Mouse (Mus musculus) c-Kit-negative CD71-positive TER-119-positive erythroid progenitor cells, embryonic 14.5 days (primary cell): ENCODE measurements around the gene Gm12216.

Source experiments
- DNase-seq: peaks from one replicate; pipeline ENCODE4 v3.0.0-alpha.2; 2013; ENCODE audit warnings: low read depth, low spot score

The Gm12216 gene

DNA sequence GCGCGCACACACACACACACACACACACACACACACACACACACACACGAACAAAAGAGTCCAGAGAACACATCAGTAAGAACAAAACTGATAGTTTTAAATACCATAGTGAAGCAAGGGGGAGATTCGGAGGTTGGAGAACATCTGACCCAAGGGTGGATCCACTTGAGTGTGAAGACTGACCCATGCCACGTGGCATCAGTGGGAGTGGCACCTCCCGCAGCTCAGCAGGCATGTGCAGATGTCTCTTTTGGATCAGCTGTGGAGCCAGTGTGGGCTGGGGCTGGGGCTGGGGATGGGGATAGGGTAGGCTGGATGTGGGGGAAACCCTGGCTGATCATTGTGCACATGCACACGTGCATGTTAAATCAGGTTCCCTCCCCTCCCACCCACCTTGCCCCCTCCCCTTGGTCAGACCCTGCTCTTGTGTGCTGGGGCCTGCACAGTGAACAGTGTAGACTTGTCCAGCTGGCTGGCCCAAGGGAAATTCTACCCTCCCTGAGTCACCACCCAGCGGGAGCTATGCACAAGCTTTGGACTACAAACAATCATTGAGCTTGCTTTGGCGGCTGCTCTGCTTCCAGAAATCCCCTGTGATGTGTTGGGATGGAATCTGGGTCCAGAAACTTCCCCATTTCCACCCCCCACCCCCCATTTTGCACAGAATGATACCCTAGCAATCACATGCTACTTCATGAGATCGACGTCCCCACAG, 37.7 kb downstream of the Gm12216 start:
- no peak for DNase-seq

DNA sequence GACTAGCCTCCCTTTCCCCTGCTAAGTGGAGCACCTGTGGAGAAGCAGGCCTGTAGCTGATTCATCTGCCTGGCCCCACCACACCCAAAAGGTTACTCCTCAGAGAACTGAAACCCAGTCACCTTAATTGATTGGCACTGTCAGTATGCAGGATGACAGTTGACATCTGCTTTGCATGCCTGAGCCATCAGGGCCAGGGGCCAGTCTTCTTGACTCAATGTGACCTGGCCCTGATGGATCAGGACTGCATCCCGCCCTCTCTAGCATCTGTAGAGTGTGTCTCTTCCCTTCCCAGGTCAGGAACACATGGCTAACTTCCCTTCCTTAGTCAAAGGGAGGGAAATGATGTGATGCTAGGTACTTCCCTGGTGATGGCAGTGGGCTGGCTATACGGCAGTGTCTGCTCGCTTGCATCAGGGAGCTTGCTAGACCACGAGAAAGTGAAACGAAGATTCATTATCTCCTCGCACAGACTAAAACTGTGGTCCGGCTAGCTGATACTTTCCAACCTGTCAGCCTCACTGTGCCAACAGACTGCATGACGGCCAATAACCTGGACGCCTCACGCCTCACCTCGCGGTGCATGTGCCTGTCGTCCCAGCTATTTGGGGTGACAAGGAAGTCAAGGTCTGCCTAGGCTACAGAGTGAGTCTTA, 38.4 kb downstream of the Gm12216 start:
- DNase-seq, result no peak

DNA sequence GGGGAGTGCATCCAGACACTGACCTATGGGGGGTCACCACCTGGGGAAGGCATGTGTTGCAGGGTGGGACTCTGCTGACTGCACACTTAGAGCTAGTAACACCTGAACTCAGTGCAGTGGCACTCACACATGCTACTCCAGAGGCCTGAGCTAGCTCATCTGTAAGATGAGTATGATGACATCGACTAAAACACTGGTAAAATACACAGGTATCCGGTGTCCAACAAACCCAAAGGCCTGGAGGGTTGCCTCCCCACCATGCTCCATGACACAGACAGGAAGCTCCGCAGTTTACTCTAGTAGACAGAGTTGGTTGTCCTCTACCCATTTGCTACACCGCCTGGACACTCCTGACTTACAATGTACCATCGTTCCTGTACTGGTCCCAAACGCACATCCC, 39.5 kb downstream of the Gm12216 start:
- DNase-seq, result no peak

DNA sequence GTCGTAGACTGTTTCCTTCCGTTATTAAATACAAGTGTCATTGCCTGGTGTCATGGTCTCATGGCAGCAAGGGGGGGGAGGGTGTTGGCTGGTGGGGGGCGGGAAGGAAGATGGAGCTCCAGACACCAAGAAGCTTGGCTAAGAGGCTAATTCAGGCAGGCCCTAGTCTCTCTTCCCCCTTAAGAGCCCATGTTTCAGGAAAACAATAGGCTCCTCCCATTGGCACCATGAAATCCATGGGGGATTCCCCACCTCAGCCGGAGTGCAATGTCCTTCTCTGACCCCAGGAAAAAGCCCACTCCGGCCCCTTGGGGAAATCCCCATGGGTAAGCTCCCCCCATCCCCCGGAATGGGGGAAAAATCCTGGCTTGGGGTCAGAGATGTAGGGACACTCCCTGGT, 40.3 kb downstream of the Gm12216 start:
- no peak for DNase-seq

DNA sequence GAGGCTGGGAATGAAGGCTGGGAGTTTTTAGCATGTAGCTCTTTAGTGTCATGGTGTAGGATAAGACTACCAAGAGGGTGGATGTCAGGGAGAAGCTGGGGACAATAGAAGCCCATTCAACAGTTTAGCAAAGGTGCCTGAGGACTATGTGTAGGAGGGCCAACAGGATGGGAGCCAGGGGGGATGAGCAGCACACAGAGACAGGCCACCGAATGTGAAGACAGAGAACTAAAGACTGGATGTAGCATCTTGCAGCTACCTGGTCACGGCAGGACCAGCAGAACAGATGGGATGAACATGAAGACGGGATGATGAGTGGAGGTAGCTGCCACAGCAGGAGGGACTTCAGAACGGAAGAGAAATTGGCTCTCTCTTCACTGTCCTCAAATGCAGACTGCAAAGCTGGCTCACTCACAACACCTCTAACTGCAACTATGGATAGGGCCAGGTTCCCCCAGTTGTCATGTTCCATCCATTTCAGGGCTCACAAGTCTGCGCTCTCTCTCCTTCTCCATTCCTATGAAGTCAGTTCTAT, 42.1 kb downstream of the Gm12216 start:
- no peak for DNase-seq

DNA sequence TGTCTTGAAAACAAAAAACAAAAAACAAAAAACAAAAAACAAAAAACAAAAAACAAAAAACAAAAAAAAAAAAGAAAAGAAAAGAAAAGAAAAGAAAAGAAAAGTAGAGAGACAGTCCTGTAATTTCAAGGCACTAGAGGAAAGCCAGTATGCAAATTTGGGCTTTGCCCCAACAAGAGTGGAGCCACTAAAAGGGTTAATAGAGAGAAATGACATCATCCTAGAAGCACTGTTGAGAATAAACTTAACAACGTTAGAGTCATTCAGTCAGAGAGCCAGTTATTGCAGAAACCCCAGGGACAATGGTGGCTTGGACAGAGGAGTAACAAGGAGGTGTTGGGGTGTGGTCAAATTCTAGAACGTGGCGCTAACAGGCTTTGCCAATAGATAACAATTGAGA, 44.2 kb downstream of the Gm12216 start:
- DNase-seq, result no peak

DNA sequence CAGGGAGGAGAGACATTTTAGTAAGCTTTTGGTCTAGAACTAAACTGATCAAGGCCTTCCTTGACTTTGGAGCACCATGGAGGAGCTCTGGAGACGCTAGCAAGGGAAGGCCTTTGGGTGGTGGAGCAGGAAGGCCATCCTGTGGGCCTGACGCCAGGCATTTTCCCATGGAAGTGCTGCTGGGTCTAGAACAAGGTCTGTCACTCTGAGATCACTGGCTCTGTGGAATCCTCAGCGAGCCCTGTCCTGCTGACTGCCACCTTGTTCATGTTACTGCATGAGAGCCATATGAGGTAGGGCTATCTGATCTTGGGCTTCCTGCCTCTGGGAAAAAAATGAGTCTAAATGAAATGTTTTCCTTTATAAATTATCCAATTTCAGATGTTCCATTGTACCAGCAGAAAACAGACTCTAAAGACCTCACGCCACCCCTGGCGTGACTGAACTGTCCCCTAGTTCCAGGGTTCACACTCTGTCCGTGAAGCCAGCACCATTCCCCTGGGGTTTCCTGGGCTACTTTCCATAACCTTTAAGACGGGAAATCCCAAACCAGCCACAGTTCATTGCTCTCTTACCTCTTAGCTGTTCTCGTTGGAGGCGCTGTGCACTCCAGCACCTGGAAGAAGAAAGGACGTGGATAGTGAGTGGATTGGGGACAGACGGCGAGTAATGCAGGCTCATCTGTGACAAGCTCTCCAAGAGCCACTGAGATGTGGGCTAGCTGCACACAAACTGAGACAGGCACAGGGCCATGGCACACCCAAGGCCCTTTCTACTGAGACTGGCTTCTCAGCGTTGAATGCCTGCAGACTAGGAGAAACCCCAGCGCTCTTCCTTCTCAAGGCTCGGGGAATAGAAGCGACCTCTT, 45.8 kb downstream of the Gm12216 start:
- DNase-seq, result no peak

DNA sequence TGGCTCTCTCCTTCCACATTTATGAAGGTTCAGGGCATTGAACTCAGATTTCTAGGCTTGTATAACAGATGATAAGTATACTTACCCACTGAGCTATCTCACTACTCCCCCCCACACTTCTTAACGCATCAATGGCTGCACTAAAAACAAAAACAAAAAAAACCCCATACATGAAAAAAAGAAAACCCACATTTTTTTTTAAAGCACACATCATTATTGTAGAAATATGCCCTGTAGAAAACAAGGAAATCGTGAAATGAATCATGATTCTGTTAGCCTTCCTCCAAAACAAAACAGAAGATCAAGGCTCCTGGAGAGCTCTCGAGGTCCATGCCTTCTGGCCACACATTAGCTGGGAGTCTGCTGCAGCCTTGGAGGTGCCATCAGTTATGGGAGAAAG, 47.7 kb downstream of the Gm12216 start:
- no peak for DNase-seq

DNA sequence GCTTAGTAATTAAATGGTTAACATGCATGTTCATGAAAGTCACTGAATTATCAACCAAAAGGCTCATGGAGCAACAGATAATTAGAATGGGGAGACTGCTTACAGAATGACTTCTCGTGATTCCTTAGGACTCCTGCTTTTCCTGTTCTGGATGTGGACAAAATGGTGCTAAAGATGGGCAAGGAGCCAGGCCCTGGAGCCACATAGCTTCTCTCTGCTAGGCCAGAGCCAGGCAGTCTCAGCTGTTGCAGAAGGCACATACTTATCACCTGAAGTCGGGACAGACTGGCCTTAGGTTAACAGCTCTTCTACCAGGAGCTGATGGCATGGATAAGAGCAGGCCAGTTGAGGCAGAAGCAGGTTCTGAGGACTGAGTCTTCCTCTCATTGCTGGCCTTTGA, 48.3 kb downstream of the Gm12216 start:
- no peak for DNase-seq

DNA sequence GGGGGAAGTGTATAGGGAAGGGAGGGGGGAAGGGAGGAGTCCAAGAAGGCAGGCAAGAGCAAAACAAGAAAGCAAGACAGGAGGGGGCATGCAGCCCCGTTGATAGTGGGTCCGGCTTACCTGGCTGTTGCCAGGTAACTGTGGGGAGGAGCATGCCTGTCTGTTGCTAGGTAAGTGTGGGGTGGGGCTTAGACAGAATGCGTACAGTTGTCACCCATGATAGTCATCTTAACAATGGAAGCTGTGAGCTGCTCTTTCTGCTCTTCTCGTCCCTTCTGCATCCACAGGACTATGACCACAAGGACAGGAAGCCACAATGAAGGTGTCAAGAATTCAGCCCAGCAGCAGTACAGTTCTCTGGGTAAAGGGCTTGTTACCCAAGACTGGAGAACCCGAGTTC, 48.9 kb downstream of the Gm12216 start:
- DNase-seq, result no peak

DNA sequence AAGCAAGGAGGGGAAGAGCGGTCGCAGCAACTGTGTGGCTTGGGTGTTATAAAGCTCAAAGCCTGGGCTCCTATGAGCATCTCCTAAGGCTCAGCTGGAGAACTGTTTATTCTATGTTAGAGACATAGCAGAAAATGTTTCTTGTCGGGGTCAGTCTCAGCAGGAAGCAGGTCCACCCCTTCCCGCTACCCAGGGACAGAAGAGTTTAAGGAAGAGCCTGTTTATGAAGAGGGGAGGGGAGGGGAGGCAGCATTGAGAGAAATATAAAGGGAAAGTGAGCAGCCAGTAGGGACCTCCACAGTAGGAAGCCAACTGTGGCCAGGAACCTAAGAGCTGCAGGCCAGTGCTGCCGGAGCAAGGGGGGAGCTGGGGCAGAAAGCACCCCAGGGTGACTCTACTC, 49.7 kb downstream of the Gm12216 start:
- no peak for DNase-seq

DNA sequence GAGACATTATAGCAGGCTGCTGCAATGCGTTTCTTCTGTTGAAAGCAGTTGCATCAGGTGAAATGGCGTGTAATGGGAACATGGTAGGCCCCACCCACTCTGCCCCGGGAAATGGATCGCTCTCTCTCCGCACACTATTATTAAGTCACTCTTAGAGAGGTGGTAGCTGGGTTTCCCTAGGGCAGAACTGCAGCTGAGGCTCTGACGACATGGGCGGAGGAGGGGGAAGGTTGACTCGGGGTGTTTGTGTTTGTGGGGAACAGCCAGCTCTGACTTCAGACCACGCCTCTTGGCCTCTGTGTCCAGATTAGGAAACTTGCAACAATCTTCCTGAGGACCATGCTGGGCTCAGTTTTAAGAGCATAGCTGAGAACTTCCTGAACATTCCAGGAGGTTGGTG, 53.3 kb downstream of the Gm12216 start:
- DNase-seq, result no peak

DNA sequence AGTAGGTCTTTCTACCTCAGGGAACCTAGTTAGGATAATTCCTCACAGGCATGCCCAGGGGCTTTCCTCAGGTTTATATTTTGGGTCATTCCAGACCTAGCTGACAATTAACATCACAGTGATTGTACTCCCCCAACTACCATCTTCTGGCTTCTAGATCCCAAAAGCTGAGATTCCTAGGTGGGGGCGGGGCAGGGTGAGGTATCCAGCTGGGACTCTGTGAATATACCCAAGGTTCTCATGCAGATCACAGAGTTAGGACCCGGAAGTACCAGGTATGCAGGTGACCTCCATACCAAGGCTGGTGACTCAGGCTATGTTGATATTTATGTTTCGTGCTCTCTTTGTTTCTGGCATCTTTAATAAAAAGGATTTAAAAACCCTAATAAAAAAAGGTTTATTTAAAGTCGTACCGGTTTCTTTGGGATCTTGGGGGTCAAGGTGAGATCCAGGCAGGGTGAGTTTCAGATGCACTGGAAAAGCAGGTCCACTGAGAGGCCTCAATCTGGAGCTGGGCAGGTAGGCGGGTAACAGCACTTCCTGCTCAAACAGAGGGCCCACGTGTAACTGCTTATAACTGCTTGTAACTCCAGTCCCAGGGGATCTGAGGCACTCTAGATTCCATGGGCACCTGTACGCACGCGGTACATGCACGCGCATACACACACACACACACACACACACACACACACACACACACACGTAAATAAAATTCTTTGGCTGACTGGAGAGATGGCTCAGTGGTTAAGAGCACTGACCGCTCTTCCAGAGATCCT, 54.3 kb downstream of the Gm12216 start:
- no peak for DNase-seq

DNA sequence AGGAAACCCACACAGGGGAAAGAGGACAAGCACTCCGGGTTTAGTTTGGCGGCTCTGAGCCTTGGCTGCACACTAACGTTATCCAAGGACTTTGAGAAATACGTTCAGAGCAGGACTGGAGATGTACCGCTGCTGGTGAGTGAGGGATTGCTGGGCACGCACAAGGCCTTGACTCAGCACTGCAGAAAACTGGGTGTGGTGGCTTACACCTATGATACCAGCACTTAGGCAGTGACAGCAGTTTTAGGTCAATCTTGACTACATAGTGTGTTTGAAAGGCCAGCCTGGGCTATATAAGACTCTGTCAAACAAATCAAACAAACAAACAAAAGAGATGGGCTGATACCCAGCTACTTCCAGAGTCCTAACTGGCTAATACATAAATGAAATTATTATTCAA, 55.6 kb downstream of the Gm12216 start:
- DNase-seq, result no peak

DNA sequence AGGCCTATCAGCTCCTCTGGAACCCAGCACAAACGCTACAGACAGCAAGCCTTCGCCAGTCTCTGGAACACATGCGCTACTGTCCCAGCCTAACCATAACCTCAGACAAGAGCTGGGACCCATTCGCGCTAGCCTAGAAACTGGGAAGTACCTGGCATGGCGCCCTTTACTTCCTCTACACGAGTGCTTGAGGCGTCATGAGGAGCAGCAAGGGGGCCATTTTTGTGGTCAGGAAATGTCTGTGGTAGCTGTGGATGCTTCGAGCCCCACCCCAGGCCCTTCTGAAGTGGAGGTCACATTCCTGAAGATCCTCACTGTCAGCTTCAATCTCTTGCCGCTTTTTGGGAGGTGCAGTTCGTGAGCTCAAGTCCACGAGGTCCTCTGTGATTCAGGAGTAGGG, 56.0 kb downstream of the Gm12216 start:
- no peak for DNase-seq

DNA sequence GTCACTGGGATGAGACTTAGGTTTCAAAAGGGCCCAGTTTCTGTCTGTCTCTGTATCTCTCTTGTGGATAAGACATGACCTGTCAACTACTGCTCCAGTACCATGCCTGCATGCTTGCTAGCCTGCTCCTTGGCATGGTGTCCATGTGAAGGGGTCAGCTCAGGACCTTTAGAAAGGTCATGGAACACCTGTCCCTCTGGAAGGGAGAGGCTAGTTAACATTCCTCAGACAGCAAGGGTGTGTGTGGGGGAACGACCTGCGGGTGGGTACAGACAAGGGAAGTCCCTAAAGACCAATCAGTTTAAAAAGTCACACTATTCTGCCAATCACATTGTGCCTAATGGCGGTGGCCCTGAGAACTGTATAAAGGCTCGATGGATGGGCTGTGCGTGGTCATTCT, 58.1 kb downstream of the Gm12216 start:
- no peak for DNase-seq

DNA sequence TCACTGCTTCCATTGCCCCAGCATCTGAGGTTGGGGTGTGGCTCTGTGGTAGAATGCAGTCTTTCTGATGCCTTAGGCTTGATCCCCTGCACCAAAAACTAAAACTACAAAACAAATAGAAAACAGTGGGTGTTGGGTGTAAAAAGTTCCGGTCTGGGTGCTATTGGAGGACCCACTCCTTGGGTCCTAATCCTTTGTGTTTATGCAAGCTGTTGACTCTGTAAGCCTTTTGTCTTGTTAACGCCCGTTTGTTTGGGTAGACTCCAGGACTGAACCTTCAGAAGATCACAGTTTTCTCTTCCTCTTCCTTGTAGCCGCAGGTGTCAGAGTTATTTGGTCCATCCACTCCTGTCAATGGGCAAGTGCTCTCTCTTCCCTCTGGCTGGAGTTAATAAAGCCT, 59.0 kb downstream of the Gm12216 start:
- DNase-seq, result no peak

DNA sequence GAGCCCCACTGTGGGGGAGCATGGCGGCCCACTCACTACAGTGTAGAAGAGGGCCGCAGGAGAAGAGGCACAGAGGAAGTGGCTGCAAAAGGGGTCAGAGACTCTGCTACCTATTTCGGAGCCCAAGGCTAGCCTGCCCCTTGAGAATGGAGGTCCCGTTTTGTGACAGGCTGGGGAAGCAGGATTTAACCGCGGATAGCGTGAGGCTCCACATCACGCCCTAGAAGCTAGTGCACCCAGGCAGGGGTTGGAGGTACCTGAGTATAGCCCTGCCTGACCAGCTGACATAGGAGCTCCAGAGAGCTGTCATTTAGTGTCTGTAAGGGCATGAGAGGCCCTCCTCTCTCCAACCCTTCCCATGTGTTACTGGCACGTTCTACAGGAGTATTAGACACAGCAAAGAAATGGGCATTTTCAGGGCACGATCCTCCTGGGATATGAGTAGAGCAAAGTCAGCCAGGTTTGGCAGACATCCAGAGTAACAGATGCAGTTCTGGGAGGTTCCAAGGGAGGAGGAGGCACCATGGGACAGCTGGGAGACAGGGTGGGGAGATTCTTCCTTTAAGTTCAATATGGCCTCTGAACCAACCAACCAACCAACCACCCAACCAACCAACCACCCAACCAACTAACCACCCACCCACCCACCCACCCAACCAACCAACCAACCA, 60.9 kb downstream of the Gm12216 start:
- DNase-seq, result no peak

DNA sequence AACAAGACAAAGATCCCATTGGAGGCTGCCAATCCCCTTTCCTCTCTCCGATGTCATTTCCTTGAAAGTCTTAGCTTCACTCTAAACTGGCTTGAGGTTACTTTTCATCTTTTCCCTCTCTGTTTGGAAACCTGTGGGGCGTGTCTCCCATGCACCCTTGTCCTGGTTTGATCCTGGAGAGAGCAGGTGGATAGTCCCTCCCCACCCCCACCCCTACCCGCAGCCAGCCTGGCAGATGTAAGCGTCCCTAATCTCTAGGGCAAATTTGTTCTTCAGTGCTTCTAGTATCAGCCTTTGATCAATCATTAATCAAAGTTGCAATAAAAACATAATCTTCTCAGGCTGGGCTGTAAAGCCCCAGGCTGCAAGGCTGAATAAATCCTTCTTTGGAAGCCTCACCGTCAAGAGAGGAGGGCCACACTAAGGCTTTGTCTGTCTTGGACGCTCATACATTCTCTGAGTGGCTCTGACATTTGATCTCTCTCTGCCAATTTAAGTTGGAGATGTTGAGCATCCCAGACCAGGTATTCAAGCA, 61.6 kb downstream of the Gm12216 start:
- DNase-seq, result no peak

DNA sequence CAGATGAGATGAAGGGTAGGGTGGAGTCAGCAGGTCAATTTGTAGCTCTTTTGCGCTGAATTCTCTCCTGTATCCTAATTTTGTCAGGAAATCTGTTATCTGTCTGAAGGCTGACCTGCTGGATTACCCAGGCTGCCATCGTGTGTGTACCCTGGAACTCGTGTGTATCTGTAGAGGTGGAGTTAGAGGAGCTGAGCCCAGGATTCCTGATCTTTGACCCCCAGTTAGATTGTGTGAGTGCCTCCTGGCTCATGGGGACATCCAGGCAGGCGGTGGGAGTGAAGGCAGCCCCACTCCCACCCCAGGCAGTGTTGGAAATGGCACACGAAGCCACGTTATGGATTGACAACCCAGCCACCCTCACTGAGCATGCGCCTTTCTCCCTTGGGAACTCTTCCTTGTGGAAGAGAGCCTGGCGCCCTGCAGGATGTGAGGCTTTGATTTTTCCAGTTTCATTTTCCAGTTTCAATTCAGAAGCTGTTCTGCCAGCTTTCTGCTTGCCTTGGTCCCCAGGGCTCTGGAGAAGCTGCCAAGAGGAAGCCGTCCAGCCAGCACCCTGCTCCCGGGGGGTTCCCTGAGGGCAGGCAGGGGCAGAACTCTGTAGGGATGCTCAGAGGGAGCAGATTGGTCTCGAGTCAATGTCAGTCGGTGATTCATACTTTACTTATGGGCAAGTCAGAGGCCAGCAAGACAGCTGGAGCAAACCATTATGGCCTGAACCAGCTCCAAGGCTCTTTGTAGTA, 62.5 kb downstream of the Gm12216 start:
- DNase-seq, result no peak
